Mouse (Mus musculus) ovary, postnatal 14 days (tissue): ENCODE data around the gene Srd5a3.

ENCODE experiments used
- DNase-seq: peaks from one replicate; pipeline ENCODE4 v3.0.0; 2022; ENCODE audit warnings: low spot score

Srd5a3 gene

DNA sequence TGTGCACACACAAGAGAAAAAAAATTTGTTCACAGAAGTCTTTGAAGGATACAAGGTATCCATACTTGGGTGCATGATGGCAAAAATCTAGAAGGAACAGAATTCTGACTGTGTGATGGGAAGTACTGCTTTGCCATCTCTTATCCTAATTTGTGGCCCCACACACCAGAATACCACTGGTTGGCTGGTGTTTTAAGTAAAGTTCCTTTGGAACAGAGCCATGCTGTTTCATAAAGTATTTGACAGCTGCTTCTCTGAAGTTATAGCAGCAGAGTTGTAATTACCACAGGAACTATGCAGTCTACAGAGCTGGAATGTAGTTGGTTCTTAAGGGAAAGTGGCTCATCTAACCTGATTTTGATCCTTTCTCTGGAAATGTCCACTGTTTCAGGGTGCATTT is 53.0 kb downstream of the Srd5a3 start:
- no peak for DNase-seq

GRCm38 (mm10) chr5:76194377-76194945 is 54.4 kb downstream of the Srd5a3 start:
- DNase-seq: no peak

- DNase-seq: no peak
Measured at GRCm38 (mm10) chr5:76199346-76199745, 59.3 kb downstream of the Srd5a3 start.

DNA sequence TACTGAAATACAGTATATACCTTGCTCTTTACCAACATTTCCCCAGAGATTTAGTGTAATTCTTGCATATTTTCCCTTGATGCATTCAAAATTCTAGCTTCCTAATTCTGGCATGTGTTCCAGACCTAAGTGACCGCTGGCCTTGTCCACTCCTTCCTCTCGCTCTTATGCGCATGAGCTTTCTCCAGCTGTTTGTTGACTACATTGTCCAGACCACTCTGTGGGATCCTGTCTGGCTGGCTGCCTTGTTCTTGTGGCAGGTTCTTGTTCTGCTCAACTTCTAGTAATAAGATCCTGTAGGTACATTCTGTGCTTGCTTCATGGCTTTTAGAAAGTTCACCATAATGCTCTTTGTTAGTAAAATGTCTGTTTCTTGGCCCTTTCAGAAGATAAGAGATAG is 63.1 kb downstream of the Srd5a3 start:
- no peak for DNase-seq
